Mouse (Mus musculus): Measurements from ENCODE around the gene Nrde2.

DNA sequence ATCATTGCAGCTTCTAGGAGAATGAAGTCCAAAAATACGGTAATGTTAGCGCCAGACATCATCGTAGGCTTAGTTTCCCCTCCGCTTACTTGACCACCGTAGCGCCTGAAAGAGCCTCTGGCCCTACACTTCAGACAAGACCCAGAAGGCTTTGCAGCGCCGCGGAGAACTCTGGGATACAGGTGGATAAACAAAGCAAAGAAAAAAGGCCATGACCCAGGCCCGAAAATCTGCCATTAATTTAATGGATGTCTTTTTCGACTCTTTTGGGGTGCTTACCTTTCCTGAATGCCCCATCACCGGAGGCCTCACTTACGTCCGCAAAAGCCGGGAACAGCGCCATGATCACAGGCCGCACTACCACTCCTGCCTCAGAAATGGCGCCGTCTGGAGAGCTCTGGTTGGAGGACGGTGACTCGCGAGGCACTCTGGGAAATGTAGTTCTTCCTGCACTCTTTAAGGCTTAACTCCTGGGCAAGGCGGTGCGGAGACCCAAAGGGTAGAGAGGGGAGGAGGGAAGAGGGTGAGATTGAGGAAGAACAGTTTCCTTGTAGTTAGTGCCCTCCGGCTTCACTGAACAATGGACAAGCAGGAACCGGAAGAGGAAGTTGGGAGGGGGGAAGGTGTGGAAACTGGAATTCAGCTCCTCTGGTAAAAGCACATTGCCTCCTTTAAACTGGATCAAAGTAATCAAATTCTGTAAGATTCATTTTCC lies at the start of gene Nrde2:
- TF ChIP-seq POLR2A (IDR thresholded peaks at IDR 0.05; ENCODE audit: low read depth, low read length) (peak; percentile 10), CTCF (conservative IDR thresholded peaks at IDR 0.05; ENCODE audit: insufficient read depth, insufficient read length, low read depth, low read length) (no peak)

All from kidney, adult 2 months (tissue).